Mouse (Mus musculus) cerebellum, adult 11-12 months (tissue): ENCODE data around the gene Dscaml1.

Experiments used
- DNase-seq: peaks from one replicate; pipeline ENCODE4 v3.0.0; 2022

Gene Dscaml1

DNA sequence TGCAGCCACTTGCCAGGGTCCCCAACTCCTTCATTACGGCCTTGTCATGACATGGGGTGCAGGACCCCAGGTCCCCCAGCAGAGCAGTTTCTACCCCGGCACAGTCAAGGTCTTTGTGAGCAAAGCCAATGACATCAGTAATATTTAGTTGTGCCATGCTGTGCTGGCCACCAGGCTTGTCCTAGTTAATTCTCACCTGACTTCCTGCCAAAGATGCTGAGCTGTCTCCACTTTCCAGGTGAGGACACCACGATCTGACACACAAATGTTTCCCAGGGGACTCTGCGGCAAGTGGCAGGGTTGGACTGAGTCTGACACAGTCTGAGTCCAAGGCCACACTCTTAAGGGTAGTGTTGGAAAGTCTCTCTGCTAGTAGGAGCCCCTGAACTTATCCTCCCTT lies at the start of gene Dscaml1:
Gene Dscaml1 (plus strand): TSS at position 173 of the 400 bp plus-strand sequence.
- peak; percentile 82 for DNase-seq

DNA sequence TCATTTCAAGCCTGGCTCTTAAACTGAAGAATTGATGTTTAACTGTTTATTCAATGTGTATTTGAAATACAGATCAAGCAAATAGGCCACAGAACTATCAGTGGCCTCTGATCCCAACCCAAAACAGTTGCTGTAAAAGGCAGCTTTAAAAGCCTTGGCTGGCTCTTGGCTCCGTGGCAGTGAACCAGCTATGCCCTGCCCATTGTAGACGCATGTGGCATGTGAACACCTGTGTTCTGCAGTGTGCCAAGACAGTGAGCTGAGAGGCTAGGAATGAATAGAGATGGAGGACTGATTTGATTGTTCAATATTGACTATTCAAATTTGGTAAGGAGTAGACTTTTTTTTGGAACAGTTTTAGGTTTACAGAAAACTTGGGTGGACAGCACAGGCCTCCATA lies 49.5 kb upstream of the Dscaml1 start:
- peak; percentile 70 for DNase-seq

DNA sequence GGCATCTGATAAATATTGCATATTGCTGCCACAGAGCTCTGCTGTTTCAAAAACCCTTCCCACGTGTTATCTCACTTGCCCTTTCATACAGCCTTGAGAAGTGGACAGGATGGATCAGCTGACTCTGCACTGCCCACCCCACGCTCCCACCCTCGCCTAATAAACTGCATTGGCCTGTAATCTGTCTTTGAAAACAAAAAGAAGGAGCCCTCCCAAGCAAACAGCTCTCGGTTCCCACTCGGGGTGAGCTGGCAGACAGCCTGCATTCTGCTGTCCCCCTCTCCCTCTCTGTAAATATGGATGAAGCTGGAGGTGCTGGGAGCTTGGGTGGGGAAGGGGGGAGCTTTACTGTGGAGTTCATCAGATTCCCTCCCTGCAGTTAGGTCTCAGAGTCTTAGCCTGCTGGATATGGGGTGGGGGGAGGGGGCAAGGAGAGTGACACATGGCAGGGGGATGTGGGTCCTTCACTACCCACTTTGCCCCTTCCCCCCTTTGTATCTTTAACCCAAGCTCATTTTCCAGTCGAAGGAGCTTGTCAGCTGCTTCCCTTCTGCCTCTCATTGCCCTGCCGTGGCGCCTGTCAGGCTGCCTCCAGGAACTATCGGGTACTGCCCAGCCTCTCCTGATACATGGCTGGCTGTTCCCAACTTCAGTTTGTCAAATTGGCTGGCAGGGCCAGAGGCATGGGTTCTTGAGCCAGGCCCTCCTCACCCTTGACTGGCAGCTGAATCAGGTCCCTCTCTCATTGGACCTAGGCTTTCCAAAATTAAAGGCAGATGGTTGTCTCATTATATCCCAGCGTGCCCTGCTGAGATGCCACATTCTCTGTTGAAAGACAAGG lies 45.8 kb upstream of the Dscaml1 start:
- peak; percentile 86 for DNase-seq

DNA sequence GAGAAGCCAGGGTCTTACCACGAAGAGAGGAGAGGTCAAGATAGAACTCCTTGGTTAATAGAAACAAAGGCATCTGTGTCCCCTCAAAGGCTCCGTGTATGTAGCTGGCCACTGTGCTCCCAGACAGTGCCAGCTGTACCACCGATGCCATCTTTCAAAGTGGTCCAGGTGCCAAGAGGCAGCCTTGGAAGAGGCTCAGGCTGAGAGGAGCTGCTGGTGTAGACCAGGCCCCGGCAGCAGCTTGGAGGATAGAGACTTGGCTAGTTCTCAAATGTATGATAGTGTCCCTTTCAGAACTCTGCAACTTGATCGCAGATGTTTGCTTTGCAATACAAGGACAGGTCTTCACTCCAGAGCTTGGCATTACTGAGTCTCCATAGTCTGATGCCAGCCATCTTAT lies 44.1 kb upstream of the Dscaml1 start:
- DNase-seq = peak; percentile 63

DNA sequence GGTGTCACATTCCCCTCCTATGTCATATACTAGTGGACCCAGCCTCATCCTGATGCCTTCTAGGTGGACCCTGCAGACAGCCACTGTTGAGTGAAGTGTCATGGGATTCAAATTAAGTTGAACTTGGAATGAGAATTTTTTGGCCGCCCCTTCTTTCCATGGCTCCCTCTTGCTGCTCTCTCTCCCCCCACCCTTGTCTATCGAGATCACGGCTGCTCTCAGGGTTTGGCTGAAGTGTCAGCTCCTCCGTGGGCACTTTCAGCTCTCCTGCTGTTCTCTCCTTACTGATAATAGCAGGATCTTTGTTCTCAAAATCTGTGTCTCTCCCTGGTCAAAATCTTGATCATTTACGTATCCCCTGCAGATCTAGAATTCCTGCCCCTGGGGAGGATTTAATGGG lies 43.6 kb upstream of the Dscaml1 start:
- no peak for DNase-seq

- no peak for DNase-seq
Observed at GRCm38 (mm10) chr9:45383883-45384282, 42.5 kb upstream of the Dscaml1 start.

- no peak for DNase-seq
Observed at GRCm38 (mm10) chr9:45386698-45387097, 39.7 kb upstream of the Dscaml1 start.

- peak; percentile 84 for DNase-seq
Observed at GRCm38 (mm10) chr9:45388385-45388994, 37.9 kb upstream of the Dscaml1 start.

GRCm38 (mm10) chr9:45389596-45389995 lies 36.8 kb upstream of the Dscaml1 start:
- no peak for DNase-seq

DNA sequence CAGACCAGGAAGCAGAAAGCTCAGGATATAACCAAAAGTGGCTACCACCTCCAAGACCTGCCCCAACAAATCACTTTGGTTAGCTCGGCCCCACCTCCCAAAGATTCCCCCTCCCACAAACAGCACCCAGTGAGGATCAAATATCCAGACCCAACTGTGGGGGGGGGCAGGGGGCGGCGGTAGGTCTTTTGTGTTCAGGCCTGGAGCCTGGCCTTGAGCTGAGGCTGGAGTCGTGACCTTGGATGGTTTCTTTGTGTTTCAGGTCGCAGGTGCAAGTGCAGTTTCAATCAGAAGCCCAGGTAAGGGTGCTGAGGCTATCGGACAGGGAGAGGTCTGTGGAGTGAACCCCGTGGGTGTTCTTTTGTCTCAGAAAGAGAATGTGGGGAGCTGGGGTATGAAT lies 35.1 kb upstream of the Dscaml1 start:
- DNase-seq = no peak

GRCm38 (mm10) chr9:45395218-45395617 lies 31.2 kb upstream of the Dscaml1 start:
- no peak for DNase-seq

GRCm38 (mm10) chr9:45395796-45396195 lies 30.6 kb upstream of the Dscaml1 start:
- DNase-seq = no peak

GRCm38 (mm10) chr9:45398336-45398735 lies 28.1 kb upstream of the Dscaml1 start:
- DNase-seq = peak; percentile 78

GRCm38 (mm10) chr9:45399434-45399833 lies 27.0 kb upstream of the Dscaml1 start, which contains the start of gene Fxyd2:
Fxyd2 (plus strand) TSS chr9:45399669.
- no peak for DNase-seq

- no peak for DNase-seq
Observed at GRCm38 (mm10) chr9:45401851-45402250, 24.6 kb upstream of the Dscaml1 start.

GRCm38 (mm10) chr9:45402957-45403356 lies 23.5 kb upstream of the Dscaml1 start:
- no peak for DNase-seq

DNA sequence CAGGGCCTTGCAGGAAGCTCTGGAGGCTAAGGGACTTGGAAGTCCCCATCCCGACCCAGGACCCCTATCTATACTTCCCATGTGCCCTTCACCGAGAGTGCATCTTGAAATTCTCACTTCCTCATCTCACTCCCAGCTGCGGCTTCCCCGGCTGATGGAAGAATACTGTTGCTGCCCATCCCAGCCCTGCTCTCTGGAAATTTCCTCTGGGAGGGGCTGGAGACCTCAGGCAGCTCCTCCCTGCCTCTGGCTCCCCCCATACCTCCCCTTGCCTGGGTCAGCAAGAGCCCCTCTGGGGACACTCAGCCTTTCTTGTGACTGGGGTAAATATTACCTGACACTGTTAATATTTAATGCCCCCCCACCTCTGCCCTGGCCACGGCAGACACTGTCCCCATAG lies 20.7 kb upstream of the Dscaml1 start:
- no peak for DNase-seq

DNA sequence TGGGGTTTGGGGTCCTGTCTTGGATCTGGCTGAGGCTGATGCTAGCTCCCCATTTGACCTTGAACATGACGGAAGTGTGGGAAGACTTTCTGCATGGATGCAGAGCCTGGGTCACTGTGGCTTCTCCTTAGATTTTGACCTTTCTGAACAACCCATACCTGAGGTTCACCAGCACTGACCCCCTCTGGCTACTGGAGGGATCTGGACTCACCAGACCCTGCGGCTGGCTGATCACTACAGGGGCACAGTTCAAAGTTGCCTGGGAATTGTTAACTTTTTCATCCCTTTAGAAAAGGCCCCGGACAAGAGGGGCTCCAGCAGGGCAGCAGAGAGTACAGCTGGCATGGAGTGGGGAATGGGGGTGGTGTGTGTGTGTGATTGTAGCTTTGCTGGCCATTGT lies 19.6 kb upstream of the Dscaml1 start:
- DNase-seq = no peak

DNA sequence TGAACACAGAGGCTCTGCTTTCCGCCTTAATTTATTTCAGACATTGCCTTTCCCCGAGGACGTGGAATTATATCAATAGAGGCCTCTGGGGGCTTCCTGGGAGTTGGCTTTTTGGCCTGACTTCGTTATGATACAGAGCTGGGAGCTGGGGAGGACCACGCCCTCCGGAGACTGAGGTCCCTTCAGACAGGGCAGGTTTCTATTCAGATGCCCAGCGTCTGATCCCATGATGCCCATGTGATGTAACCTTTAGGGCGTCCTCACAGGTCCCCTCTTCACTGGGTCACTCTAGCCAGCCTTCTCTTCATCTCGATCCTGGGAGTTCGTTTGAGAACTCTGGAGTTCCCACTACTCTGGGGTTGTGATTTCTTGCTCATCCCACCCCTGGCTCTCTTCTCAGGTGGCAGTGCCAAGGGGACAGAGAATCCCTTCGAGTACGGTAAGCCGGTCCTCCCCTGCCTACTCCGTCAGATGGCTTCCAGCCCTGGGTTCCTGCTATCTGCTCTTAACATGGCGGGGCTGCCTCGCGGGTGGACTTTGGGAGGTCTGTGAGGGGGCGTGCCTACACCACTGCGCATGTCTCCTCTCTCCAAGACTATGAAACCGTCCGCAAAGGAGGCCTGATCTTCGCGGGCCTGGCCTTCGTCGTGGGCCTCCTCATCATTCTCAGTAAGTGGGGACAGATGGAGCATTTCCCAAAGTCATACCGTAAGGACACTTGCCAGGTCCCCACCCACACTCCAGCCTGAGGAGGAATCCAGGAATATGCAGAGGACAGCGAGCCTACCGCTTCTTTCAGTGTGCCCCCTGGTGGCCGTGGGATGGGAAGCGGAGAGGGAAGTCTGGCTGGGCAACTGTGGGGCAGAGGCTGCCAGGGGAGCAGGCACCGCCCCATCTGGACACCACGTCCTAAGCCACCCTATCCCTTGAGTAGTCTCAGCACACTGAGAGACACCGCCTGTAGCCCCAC lies 18.4 kb upstream of the Dscaml1 start:
- peak; percentile 78 for DNase-seq

DNA sequence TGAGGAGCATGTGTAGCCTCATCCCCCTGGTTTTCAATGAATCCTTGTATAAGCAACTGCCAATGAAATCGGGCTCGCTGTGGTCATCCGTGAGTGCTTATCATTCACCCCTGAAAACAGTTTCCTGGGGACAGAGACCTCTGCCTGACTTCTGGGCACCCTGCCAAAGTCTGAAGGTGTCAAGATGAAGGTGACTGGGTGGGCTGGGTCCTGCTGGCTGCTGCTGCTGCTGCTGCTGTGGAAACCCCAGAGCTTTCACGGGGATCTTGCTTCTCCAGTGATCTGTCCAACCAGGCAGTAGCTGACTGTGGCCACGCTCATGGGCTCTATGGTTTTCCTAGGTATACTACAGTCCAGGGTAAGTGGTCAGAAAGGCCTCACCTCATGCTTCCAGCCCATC lies 16.2 kb upstream of the Dscaml1 start:
- no peak for DNase-seq

- DNase-seq = no peak
Observed at GRCm38 (mm10) chr9:45410614-45411013, 15.8 kb upstream of the Dscaml1 start.

- no peak for DNase-seq
Observed at GRCm38 (mm10) chr9:45411111-45411510, 15.3 kb upstream of the Dscaml1 start.

DNA sequence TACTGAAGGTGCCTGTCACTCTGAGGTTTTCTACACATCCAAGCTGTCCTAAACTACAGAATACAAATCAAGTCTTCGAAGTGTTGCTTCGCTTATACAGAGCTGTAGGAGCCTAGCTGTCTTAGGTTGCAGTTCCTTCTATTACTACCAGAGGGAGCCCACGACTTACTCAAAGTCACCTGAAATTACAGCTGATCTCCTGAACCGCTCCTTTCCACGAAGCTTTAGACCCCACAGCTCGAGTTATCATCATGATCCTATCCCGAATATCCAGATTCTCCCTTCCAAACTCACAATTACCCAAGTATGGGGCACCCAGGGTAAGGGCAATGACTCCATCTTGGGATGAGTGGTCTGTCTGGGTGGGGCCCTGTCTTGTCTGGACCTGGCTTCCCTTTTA lies 14.6 kb upstream of the Dscaml1 start:
- DNase-seq = peak; percentile 56
